Mouse (Mus musculus): ENCODE measurements at regions not wholly inside any gene's neighbourhood (a gene's known extent, or its start where the extent isn't known, plus 50 kb on each side); places are given as distances from the start of the nearest gene placed in this dataset.

DNA sequence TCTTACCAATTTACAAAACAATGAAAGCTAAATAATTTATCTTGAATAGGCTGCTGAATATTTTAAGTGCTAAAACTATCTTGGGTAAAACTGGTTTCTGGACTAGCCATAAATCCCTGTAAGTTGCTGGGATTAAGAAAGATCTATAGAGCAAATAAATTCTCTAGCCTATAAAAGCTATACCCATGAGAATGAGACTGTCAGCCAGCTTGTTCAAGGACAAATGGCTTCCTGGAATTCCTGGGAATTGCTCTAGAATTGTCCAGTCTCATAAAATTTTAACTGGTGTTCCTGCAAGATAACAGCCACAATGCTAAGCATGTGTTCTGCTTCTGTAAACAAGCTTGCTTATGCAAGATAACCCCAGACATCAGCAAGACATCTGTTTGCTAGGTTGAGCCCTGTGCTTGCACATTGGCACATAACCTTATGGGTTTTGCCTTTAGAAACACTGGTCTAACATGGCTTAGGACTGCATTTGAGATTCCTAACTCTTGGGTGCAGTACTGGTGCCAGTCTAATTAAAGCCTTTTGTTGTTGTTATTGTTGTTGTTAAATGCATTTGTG lies 180.2 kb upstream of the Syt10 start:
- Histone ChIP-seq H3K4me3 (ENCODE audit: insufficient read depth, low read length) (no peak overlapping the region), H3K27ac (ENCODE audit: insufficient read depth, low read length) (no peak overlapping the region), H3K4me1 (ENCODE audit: control insufficient read depth, insufficient read depth, low read length) (no peaks in the 10 kb centered on the region)
- TF ChIP-seq POLR2A (IDR thresholded peaks at IDR 0.05; ENCODE audit: extremely low read depth, insufficient read depth, low read length) (no peak), CTCF (IDR thresholded peaks at IDR 0.05; ENCODE audit: extremely low read depth, insufficient read depth, low read length) (no peak)

DNA sequence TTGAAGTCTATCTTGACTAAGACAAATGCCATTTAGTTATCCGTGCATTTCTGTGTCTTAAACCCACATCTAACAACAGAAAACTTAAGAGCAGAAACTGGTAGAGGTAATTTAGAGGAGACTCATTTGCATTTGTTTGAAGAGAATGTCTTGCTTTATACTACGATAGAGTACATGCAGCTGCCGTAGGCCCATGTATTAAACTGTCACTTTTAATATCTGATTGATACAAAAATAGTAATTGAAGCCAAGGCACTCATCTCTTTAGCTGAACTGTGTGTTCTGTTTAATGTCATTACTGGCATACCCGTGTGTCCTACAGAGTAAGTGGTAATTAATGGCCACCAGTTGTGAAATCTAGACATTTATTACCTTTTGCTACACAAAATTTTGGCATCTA lies 181.5 kb upstream of the Syt10 start:
- Histone ChIP-seq H3K27ac (ENCODE audit: insufficient read depth, low read length) (no peak overlapping the region), H3K4me1 (ENCODE audit: control insufficient read depth, insufficient read depth, low read length) (no peaks in the 10 kb centered on the region), H3K4me3 (ENCODE audit: insufficient read depth, low read length) (no peak overlapping the region)
- TF ChIP-seq POLR2A (IDR thresholded peaks at IDR 0.05; ENCODE audit: extremely low read depth, insufficient read depth, low read length) (no peak), CTCF (IDR thresholded peaks at IDR 0.05; ENCODE audit: extremely low read depth, insufficient read depth, low read length) (no peak)

DNA sequence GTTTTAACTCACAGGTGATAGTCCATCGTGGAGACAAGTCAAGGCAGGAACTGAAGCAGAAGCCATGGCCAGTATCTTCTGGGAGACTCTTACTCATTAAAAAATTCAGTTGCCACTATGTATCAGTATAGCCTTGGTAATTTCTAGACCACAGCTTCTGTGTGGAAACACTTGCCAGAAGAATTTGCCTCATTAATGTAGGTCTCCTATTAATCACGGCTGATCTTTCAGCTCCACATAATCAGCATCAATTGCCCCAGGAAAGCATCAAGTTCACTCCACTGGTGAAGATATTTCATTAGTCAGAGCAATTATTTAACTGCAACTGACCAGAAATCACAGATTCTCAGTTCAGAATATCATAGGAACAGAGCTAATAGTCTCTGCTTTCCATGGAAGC lies 189.8 kb upstream of the Alg10b start:
- H3K4me3 ChIP-seq (ENCODE audit: insufficient read depth, low read length): no peak overlapping the region
- peaks cover 3% of the 10 kb centered on the region for H3K4me1 ChIP-seq (ENCODE audit: control insufficient read depth, insufficient read depth, low read length)
- no peak for TF ChIP-seq POLR2A (IDR thresholded peaks at IDR 0.05; ENCODE audit: extremely low read depth, insufficient read depth, low read length)
- no peak for TF ChIP-seq CTCF (IDR thresholded peaks at IDR 0.05; ENCODE audit: extremely low read depth, insufficient read depth, low read length)
- H3K27ac ChIP-seq (ENCODE audit: insufficient read depth, low read length): no peak overlapping the region

DNA sequence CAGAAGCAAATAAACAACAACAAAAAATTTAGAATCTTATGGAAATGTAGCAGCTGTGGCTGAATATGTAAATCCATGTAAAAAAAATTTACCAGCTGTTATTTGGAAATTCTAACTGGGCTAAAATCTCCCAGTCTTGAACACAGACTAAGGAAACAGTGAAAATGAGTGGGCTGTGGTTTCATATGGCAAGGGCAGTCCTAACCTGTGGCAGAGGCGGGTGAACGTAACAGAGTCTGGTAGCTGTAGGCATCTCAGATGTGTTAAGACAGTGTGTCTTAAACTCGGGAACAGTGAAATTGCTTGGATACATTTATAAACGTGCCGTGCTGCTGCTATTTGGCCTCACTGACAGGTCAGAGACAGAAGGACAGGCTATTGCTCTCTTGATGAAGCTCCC lies 178.4 kb upstream of the Alg10b start:
- TF ChIP-seq CTCF (IDR thresholded peaks at IDR 0.05; ENCODE audit: extremely low read depth, insufficient read depth, low read length): no peak
- TF ChIP-seq POLR2A (IDR thresholded peaks at IDR 0.05; ENCODE audit: extremely low read depth, insufficient read depth, low read length): no peak
- Histone ChIP-seq H3K4me1 (ENCODE audit: control insufficient read depth, insufficient read depth, low read length) (peaks cover 2% of the 10 kb centered on the region; the same call in 1 of the 2 replicates), H3K4me3 (ENCODE audit: insufficient read depth, low read length) (no peak overlapping the region), H3K27ac (ENCODE audit: insufficient read depth, low read length) (no peak overlapping the region)

DNA sequence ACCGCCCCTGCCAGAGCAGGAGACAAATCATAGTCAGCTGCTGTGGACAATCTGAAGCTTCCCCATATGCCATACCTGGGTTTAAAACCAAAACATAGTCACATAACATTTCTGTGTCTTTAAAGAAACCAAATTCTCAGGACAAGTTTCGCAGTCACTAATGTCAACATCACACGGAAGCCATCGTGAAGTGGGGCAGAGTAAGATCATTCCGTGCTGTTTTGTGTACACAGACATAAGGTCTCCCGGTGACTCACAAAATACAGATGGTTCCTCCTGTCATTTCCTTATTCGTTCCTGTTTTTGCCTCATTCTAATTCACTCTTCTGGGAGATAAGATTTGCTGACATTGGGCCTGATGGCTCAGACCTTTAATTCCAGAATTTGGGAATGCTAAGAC lies 162.1 kb upstream of the Alg10b start:
- no peak overlapping the region for H3K27ac ChIP-seq (ENCODE audit: insufficient read depth, low read length)
- H3K4me1 ChIP-seq (ENCODE audit: control insufficient read depth, insufficient read depth, low read length): no peaks in the 10 kb centered on the region
- H3K4me3 ChIP-seq (ENCODE audit: insufficient read depth, low read length): no peak overlapping the region
- TF ChIP-seq POLR2A (IDR thresholded peaks at IDR 0.05; ENCODE audit: extremely low read depth, insufficient read depth, low read length) (no peak), CTCF (IDR thresholded peaks at IDR 0.05; ENCODE audit: extremely low read depth, insufficient read depth, low read length) (no peak)

DNA sequence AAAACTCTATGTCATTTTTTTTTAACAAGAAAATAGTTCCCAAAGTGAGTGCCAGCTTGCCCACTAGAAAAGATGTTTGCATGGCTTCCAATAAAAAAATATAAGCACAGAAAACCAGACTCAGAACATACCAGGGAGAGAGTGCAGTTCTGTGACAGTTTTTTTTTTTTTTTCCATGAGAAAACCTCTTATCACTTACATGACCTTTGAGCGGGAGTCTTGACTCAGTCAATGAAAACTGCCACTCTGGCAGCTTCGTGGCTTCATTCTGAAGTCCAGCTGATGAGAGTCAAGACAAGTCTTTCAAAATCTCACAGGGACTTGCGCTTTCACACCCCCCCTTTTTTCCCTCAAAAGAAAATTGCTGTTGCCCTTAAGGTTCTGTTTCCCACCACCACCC lies 158.3 kb upstream of the Alg10b start:
- H3K27ac ChIP-seq (ENCODE audit: insufficient read depth, low read length): no peak overlapping the region
- H3K4me1 ChIP-seq (ENCODE audit: control insufficient read depth, insufficient read depth, low read length): no peaks in the 10 kb centered on the region
- no peak for TF ChIP-seq CTCF (IDR thresholded peaks at IDR 0.05; ENCODE audit: extremely low read depth, insufficient read depth, low read length)
- no peak for TF ChIP-seq POLR2A (IDR thresholded peaks at IDR 0.05; ENCODE audit: extremely low read depth, insufficient read depth, low read length)
- no peak overlapping the region for H3K4me3 ChIP-seq (ENCODE audit: insufficient read depth, low read length)

DNA sequence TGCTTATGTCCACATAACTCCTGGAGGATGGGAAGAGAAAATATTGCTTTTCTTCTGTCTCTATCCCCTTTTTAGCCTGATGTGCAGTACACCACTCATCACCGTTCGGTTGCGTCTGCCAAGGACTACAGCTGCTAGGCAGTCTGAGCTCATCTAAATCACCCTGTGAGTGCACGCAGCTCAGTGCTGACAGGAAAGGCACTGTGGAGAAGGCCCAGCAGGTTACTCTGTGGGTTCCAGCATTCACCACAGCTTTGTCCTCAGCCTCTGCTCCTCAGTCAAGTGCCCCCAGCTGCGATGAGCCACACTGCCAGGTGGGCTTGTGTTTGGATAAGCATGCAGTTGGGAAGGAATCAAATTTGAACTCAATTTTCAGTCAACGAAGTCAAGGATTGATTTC lies 152.0 kb upstream of the Alg10b start:
- Histone ChIP-seq H3K4me1 (ENCODE audit: control insufficient read depth, insufficient read depth, low read length) (no peaks in the 10 kb centered on the region), H3K27ac (ENCODE audit: insufficient read depth, low read length) (no peak overlapping the region), H3K4me3 (ENCODE audit: insufficient read depth, low read length) (no peak overlapping the region)
- TF ChIP-seq CTCF (IDR thresholded peaks at IDR 0.05; ENCODE audit: extremely low read depth, insufficient read depth, low read length) (no peak), POLR2A (IDR thresholded peaks at IDR 0.05; ENCODE audit: extremely low read depth, insufficient read depth, low read length) (no peak)

DNA sequence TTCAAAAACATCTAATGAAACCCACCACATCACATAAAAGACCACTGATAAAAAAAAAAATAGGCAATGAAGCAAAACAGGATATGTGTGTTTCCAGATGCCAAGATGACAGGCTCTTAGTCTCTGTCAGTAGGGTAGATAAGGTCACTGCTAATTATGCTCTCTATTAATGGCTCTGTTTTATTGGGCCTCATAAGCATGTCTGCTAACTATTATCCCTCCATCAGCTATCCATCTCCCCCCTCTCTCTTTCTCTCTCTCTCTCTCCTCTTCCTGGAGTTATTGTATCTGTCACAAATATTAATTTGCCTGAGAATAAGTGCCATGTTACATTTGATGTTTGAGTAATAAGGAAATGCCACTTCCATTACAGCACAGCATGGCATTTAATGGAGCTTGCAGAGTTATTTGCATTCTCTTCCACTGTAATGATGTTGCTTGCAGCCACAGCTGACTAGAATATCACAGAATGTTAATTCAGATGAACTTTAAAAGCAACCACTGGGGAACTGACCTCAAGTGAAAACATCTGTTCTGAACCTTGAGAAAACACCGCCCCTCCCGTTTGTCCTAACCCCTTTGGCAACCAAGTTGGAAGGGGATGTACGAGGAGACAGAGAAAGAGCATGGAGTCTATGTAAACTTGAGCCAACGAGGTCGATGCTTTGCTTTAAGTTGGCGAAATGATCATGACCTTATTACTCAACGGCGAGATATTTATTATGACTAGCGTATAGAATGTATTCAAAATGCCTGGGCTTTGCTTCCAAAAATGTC lies 141.7 kb upstream of the Alg10b start:
- H3K27ac ChIP-seq (ENCODE audit: insufficient read depth, low read length): no peak overlapping the region
- TF ChIP-seq CTCF (IDR thresholded peaks at IDR 0.05; ENCODE audit: extremely low read depth, insufficient read depth, low read length) (no peak), POLR2A (IDR thresholded peaks at IDR 0.05; ENCODE audit: extremely low read depth, insufficient read depth, low read length) (no peak)

DNA sequence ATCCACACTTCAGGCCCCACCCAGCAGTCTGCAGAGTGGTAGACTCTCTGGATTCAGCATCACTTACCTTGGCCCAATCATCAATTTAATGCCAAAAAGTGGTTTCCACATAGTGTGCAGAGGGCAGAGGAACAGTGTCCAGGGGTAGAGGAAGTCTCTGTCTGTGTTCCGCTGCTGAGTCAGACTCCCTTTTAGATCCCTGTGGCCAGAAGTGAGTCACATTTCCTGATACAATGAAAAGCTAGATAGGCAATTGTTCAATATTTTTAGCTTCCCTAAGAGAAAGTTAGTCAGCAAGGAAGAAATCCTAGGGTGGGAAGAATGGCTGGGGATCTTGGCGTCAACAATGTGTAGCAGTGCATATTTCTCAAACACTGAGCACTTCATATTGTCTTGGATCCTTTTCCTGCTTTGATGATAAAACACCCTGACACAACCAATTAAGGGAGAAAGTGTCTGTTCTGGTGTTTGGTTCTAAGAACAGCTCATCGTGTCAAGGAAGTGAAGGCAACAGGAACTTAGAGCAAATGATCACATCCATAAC lies 114.6 kb upstream of the Alg10b start:
- no peak for TF ChIP-seq CTCF (IDR thresholded peaks at IDR 0.05; ENCODE audit: extremely low read depth, insufficient read depth, low read length)
- no peak for TF ChIP-seq POLR2A (IDR thresholded peaks at IDR 0.05; ENCODE audit: extremely low read depth, insufficient read depth, low read length)
- Histone ChIP-seq H3K4me1 (ENCODE audit: control insufficient read depth, insufficient read depth, low read length) (no peaks in the 10 kb centered on the region), H3K4me3 (ENCODE audit: insufficient read depth, low read length) (no peak overlapping the region), H3K27ac (ENCODE audit: insufficient read depth, low read length) (no peak overlapping the region)

More for the DNA sequence above, 141.7 kb upstream of the Alg10b start:
- no peaks in the 10 kb centered on the region for H3K4me1 ChIP-seq (ENCODE audit: control insufficient read depth, insufficient read depth, low read length)
- no peak overlapping the region for H3K4me3 ChIP-seq (ENCODE audit: insufficient read depth, low read length)

DNA sequence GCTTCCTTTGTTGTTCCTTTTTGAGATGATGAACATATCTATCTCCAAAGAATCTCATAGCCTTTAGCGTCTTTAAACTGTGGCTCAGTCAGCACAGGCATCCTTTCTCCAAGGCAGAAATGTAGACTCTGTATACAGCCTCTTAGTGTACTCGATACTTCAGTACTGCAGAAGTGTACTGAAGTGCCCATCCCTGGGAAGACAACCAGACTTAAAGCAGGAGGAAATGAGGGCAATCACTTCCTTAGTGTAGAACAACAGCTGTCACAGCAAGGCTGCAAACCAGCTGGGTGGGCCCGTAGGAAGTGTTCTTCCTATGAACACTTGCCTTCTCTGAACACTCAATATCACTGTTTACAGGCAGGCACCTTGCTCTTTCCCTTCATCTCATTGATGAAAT lies 110.5 kb upstream of the Alg10b start:
- no peak overlapping the region for H3K27ac ChIP-seq (ENCODE audit: insufficient read depth, low read length)
- no peaks in the 10 kb centered on the region for H3K4me1 ChIP-seq (ENCODE audit: control insufficient read depth, insufficient read depth, low read length)
- no peak for TF ChIP-seq POLR2A (IDR thresholded peaks at IDR 0.05; ENCODE audit: extremely low read depth, insufficient read depth, low read length)
- H3K4me3 ChIP-seq (ENCODE audit: insufficient read depth, low read length): no peak overlapping the region
